Mouse (Mus musculus): ENCODE measurements around the gene Fads6. TPM values are rescaled to one million over a fixed set of nuclear protein-coding genes. Genes with fewer than 3 reads are reported as not detected.
A peak's percentile ranks its signal among the peaks of the same experiment; 100 is the strongest.

The Fads6 gene
- polyA plus RNA-seq, 1 experiment, result 0.62 TPM

GRCm38 (mm10) chr11:115278176-115278575 is 19.3 kb downstream of the Fads6 start:
- peak overlapping the region; percentile 98 for H3K4me2 ChIP-seq (ENCODE audit: low read depth)
- H3K36me3 ChIP-seq (ENCODE audit: control insufficient read depth, insufficient read depth), result no peaks in the 10 kb centered on the region
- H3K79me2 ChIP-seq (ENCODE audit: control insufficient read depth, insufficient read depth), result no peaks in the 10 kb centered on the region
- no peaks in the 10 kb centered on the region for H3K27me3 ChIP-seq (ENCODE audit: control insufficient read depth, insufficient read depth, insufficient read length)
- TF ChIP-seq TCF12 (IDR thresholded peaks at IDR 0.05; ENCODE audit: insufficient read depth, poor library complexity, severe bottlenecking) (no peak), USF1 (IDR thresholded peaks at IDR 0.05; ENCODE audit: low read depth) (no peak), E2F4 (IDR thresholded peaks at IDR 0.05; ENCODE audit: insufficient read depth) (no peak), TCF3 (IDR thresholded peaks at IDR 0.05; ENCODE audit: insufficient read length, low read depth) (no peak), SRF (IDR thresholded peaks at IDR 0.05; ENCODE audit: control insufficient read depth, insufficient read length, low read depth) (no peak), POLR2AphosphoS2 (IDR thresholded peaks at IDR 0.05; ENCODE audit: insufficient read length, low read depth) (no peak), CEBPB (IDR thresholded peaks at IDR 0.05; ENCODE audit: insufficient read depth, poor library complexity, severe bottlenecking) (no peak), MYOG (IDR thresholded peaks at IDR 0.05; ENCODE audit: control insufficient read depth in 1 of 3, insufficient read depth in 1 of 3, insufficient read length in 2 of 3, low read depth in 2 of 3) (no peak), MYOD1 (IDR thresholded peaks at IDR 0.05; ENCODE audit: control insufficient read depth in 1 of 3, insufficient read length in 2 of 3, low read depth in 2 of 3) (no peak), REST (IDR thresholded peaks at IDR 0.05; ENCODE audit: insufficient read depth, insufficient read length) (no peak), POLR2A (IDR thresholded peaks at IDR 0.05; ENCODE audit: insufficient read length, low read depth) (no peak), MAX (IDR thresholded peaks at IDR 0.05; ENCODE audit: low read depth) (no peak)
- peak overlapping the region; percentile 62 for H3K4me3 ChIP-seq
- H3ac ChIP-seq (ENCODE audit: control insufficient read depth, insufficient read length), result no peak overlapping the region

GRCm38 (mm10) chr11:115277604-115277975 is 19.9 kb downstream of the Fads6 start:
- TF ChIP-seq POLR2A (IDR thresholded peaks at IDR 0.05; ENCODE audit: insufficient read length, low read depth), result no peak
- no peak for TF ChIP-seq SRF (IDR thresholded peaks at IDR 0.05; ENCODE audit: control insufficient read depth, insufficient read length, low read depth)
- no peak for TF ChIP-seq TCF12 (IDR thresholded peaks at IDR 0.05; ENCODE audit: insufficient read depth, poor library complexity, severe bottlenecking)
- no peak for TF ChIP-seq TCF3 (IDR thresholded peaks at IDR 0.05; ENCODE audit: insufficient read length, low read depth)
- TF ChIP-seq REST (IDR thresholded peaks at IDR 0.05; ENCODE audit: insufficient read depth, insufficient read length), result no peak
- no peak for TF ChIP-seq MYOD1 (IDR thresholded peaks at IDR 0.05; ENCODE audit: control insufficient read depth in 1 of 3, insufficient read length in 2 of 3, low read depth in 2 of 3)
- no peak for TF ChIP-seq CEBPB (IDR thresholded peaks at IDR 0.05; ENCODE audit: insufficient read depth, poor library complexity, severe bottlenecking)
- TF ChIP-seq MAX (IDR thresholded peaks at IDR 0.05; ENCODE audit: low read depth), result no peak
- no peak for TF ChIP-seq POLR2AphosphoS2 (IDR thresholded peaks at IDR 0.05; ENCODE audit: insufficient read length, low read depth)
- no peak for TF ChIP-seq E2F4 (IDR thresholded peaks at IDR 0.05; ENCODE audit: insufficient read depth)
- no peak for TF ChIP-seq USF1 (IDR thresholded peaks at IDR 0.05; ENCODE audit: low read depth)
- Histone ChIP-seq H3ac (ENCODE audit: control insufficient read depth, insufficient read length) (peak overlapping the region; percentile 55), H3K4me2 (ENCODE audit: low read depth) (peak overlapping the region; percentile 98), H3K4me3 (peak overlapping the region; percentile 62), H3K36me3 (ENCODE audit: control insufficient read depth, insufficient read depth) (no peaks in the 10 kb centered on the region), H3K79me2 (ENCODE audit: control insufficient read depth, insufficient read depth) (no peaks in the 10 kb centered on the region), H3K27me3 (ENCODE audit: control insufficient read depth, insufficient read depth, insufficient read length) (no peaks in the 10 kb centered on the region)

- no peaks in the 10 kb centered on the region for H3K36me3 ChIP-seq (ENCODE audit: control insufficient read depth, insufficient read depth)
- no peaks in the 10 kb centered on the region for H3K79me2 ChIP-seq (ENCODE audit: control insufficient read depth, insufficient read depth)
- no peak for TF ChIP-seq MYOD1 (IDR thresholded peaks at IDR 0.05; ENCODE audit: control insufficient read depth in 1 of 3, insufficient read length in 2 of 3, low read depth in 2 of 3)
- TF ChIP-seq SRF (IDR thresholded peaks at IDR 0.05; ENCODE audit: control insufficient read depth, insufficient read length, low read depth), result peak; percentile 44
- TF ChIP-seq USF1 (IDR thresholded peaks at IDR 0.05; ENCODE audit: low read depth), result peak; percentile 24
- peak; percentile 65 for TF ChIP-seq REST (IDR thresholded peaks at IDR 0.05; ENCODE audit: insufficient read depth, insufficient read length)
- peak; percentile 96 for TF ChIP-seq CEBPB (IDR thresholded peaks at IDR 0.05; ENCODE audit: insufficient read depth, poor library complexity, severe bottlenecking)
- no peak for TF ChIP-seq E2F4 (IDR thresholded peaks at IDR 0.05; ENCODE audit: insufficient read depth)
- TF ChIP-seq MYOG (IDR thresholded peaks at IDR 0.05; ENCODE audit: control insufficient read depth in 1 of 3, insufficient read depth in 1 of 3, insufficient read length in 2 of 3, low read depth in 2 of 3), result no peak
- peak; percentile 99 for TF ChIP-seq POLR2AphosphoS2 (IDR thresholded peaks at IDR 0.05; ENCODE audit: insufficient read length, low read depth)
- TF ChIP-seq POLR2A (IDR thresholded peaks at IDR 0.05; ENCODE audit: insufficient read length, low read depth), result peak; percentile 100
- no peak for TF ChIP-seq TCF3 (IDR thresholded peaks at IDR 0.05; ENCODE audit: insufficient read length, low read depth)
- no peak for TF ChIP-seq TCF12 (IDR thresholded peaks at IDR 0.05; ENCODE audit: insufficient read depth, poor library complexity, severe bottlenecking)
- no peak for TF ChIP-seq MAX (IDR thresholded peaks at IDR 0.05; ENCODE audit: low read depth)
Observed at GRCm38 (mm10) chr11:115276780-115277603, 20.5 kb downstream of the Fads6 start, which contains the start of gene Fdxr. Gene Fdxr, minus strand, starts transcription at chr11:115277050.

GRCm38 (mm10) chr11:115275954-115276353 is 21.5 kb downstream of the Fads6 start:
- peak overlapping the region; percentile 62 for H3K4me3 ChIP-seq
- H3K79me2 ChIP-seq (ENCODE audit: control insufficient read depth, insufficient read depth), result no peaks in the 10 kb centered on the region
- H3K36me3 ChIP-seq (ENCODE audit: control insufficient read depth, insufficient read depth), result no peaks in the 10 kb centered on the region
- peak overlapping the region; percentile 55 for H3ac ChIP-seq (ENCODE audit: control insufficient read depth, insufficient read length)
- H3K27me3 ChIP-seq (ENCODE audit: control insufficient read depth, insufficient read depth, insufficient read length), result no peaks in the 10 kb centered on the region
- peak overlapping the region; percentile 93 for H3K4me2 ChIP-seq (ENCODE audit: low read depth)
- TF ChIP-seq MYOD1 (IDR thresholded peaks at IDR 0.05; ENCODE audit: control insufficient read depth in 1 of 3, insufficient read length in 2 of 3, low read depth in 2 of 3) (no peak), E2F4 (IDR thresholded peaks at IDR 0.05; ENCODE audit: insufficient read depth) (no peak), MYOG (IDR thresholded peaks at IDR 0.05; ENCODE audit: control insufficient read depth in 1 of 3, insufficient read depth in 1 of 3, insufficient read length in 2 of 3, low read depth in 2 of 3) (no peak), TCF3 (IDR thresholded peaks at IDR 0.05; ENCODE audit: insufficient read length, low read depth) (no peak), CEBPB (IDR thresholded peaks at IDR 0.05; ENCODE audit: insufficient read depth, poor library complexity, severe bottlenecking) (no peak)

More at GRCm38 (mm10) chr11:115276780-115277603, 20.5 kb downstream of the Fads6 start, which contains the start of gene Fdxr:
- Histone ChIP-seq H3ac (ENCODE audit: control insufficient read depth, insufficient read length) (peak within 1 kb of the TSS; percentile 55), H3K4me3 (peak within 1 kb of the TSS; percentile 62), H3K27me3 (ENCODE audit: control insufficient read depth, insufficient read depth, insufficient read length) (no peaks in the 10 kb centered on the region), H3K4me2 (ENCODE audit: low read depth) (peak within 1 kb of the TSS; percentile 98)

Data from myocyte (in vitro differentiated cells).